Mouse (Mus musculus) hindbrain, embryonic 11.5 days (tissue): Measurements from ENCODE around the gene Ubtd2. TPM values are rescaled to one million over a fixed set of nuclear protein-coding genes. Genes with fewer than 3 reads are reported as not detected.

Source experiments
- ATAC-seq: fragments of 200-750 bp; cut with Nextera tagmentation; 2 replicates; pipeline ENCODE4 v1.8.0; 2017; ENCODE audit warnings: mild to moderate bottlenecking, moderate TSS enrichment, moderate library complexity; ENCODE audit not compliant: low FRiP score
- DNase-seq: peaks from one replicate; pipeline ENCODE4 v3.0.0-alpha.2; 2015; ENCODE audit warnings: low spot score
- H3K27ac ChIP-seq: fragments of 300-500 bp; sonication (generic); 2 replicates; pipeline ENCODE4 v1.5.1; 2014; ENCODE audit warnings: mild to moderate bottlenecking, low read depth, low read length
- H3K27me3 ChIP-seq: fragments of 300-500 bp; sonication (generic); 2 replicates; pipeline ENCODE4 v1.6.1; 2014; ENCODE audit warnings: mild to moderate bottlenecking, low read length, moderate library complexity, mixed read lengths; ENCODE audit not compliant: control insufficient read depth, insufficient read depth
- H3K36me3 ChIP-seq: fragments of 300-500 bp; sonication (generic); 2 replicates; pipeline ENCODE4 v1.6.1; 2014; ENCODE audit warnings: mild to moderate bottlenecking, low read length, moderate library complexity, mixed read lengths; ENCODE audit not compliant: control insufficient read depth, insufficient read depth
- H3K4me1 ChIP-seq: fragments of 300-500 bp; sonication (generic); replicated peaks from 2 replicates; pipeline ENCODE4 v1.6.1; 2014; ENCODE audit warnings: low read length, mixed read lengths; ENCODE audit not compliant: control insufficient read depth, insufficient read depth
- H3K4me2 ChIP-seq: fragments of 300-500 bp; sonication (generic); replicated peaks from 2 replicates; pipeline ENCODE4 v1.6.1; 2014; ENCODE audit warnings: mild to moderate bottlenecking, low read depth, low read length
- H3K4me3 ChIP-seq: fragments of 300-500 bp; sonication (generic); 2 replicates; pipeline ENCODE4 v1.5.1; 2014; ENCODE audit warnings: low read depth, low read length
- H3K9ac ChIP-seq: fragments of 300-500 bp; sonication (generic); 2 replicates; pipeline ENCODE4 v1.6.1; 2014; ENCODE audit warnings: low read depth, low read length
- H3K9me3 ChIP-seq: fragments of 300-500 bp; sonication (generic); 2 replicates; pipeline ENCODE4 v1.6.1; 2016; ENCODE audit warnings: low read length; ENCODE audit not compliant: control insufficient read depth
- WGBS: fragments of 180-500 bp; shearing (Covaris S2); extraction: QIAGEN DNeasy Blood & Tissue Kit; methylation state at CpG from one replicate; pipeline ENCODE4 v1.1.7; 2014; 5-methylcytosine and 5-hydroxymethylcytosine counted together
- polyA plus RNA-seq: library from polyadenylated mRNA; unstranded; fragments of >200 nt; fragmentation: Nextera tagmentation; extraction: Ambion mirVana; gene quantifications from 2 replicates; pipeline ENCODE4 v1.2.1, GENCODE M21; 2014

The Ubtd2 gene
- polyA plus RNA-seq, 1 experiment from 2014 or later, result 65.5 TPM

GRCm38 (mm10) chr11:32518770-32519169 is 63.6 kb downstream of the Ubtd2 start:
- H3K9ac ChIP-seq, result no peak overlapping the region
- H3K27ac ChIP-seq, result no peak overlapping the region
- DNase-seq (no peak), ATAC-seq (no peak)
- no peaks in the 10 kb centered on the region for H3K4me1 ChIP-seq
- no peak overlapping the region for H3K4me3 ChIP-seq
- no peaks in the 10 kb centered on the region for H3K27me3 ChIP-seq
- 92% methylated on average over 4 of the region's 4 CpGs for WGBS
- 0 out of 2 replicates have a peak, but pooled peaks cover 4% of the 10 kb centered on the region for H3K36me3 ChIP-seq
- H3K9me3 ChIP-seq, result no peaks in the 10 kb centered on the region
- no peak overlapping the region for H3K4me2 ChIP-seq

DNA sequence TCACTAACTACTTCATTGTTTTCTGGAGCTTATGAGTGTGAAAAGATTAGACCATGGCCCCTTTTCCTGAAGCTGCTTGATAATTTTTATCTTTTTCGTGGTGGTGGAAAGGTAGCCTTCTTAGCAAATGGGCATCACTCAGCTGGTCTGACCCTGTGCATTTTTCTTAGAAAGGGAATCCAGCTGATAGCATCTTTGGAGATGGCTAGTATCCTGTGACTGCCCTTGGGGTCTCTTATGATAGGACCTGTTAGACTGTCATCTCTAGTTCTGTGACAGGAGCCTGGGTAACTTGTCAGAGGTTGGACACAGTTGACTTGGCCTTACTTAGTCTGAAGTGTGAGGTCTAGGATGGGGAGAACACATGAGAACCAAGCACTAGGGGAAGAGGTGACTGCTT is 64.2 kb downstream of the Ubtd2 start:
- H3K36me3 ChIP-seq, result 0 out of 2 replicates have a peak, but pooled peaks cover 4% of the 10 kb centered on the region
- no peak overlapping the region for H3K9ac ChIP-seq
- no peak overlapping the region for H3K4me2 ChIP-seq
- no peaks in the 10 kb centered on the region for H3K27me3 ChIP-seq
- H3K9me3 ChIP-seq, result no peaks in the 10 kb centered on the region
- no peak for ATAC-seq
- H3K4me1 ChIP-seq, result no peaks in the 10 kb centered on the region
- H3K4me3 ChIP-seq, result no peak overlapping the region
- DNase-seq, result no peak
- no peak overlapping the region for H3K27ac ChIP-seq
- WGBS, result 96% methylated on average over 1 of the region's 1 CpGs

- Histone ChIP-seq H3K9me3 (no peaks in the 10 kb centered on the region), H3K4me2 (no peak overlapping the region), H3K36me3 (no peaks in the 10 kb centered on the region), H3K4me3 (no peak overlapping the region), H3K27ac (no peak overlapping the region), H3K9ac (no peak overlapping the region), H3K4me1 (no peaks in the 10 kb centered on the region), H3K27me3 (no peaks in the 10 kb centered on the region)
- ATAC-seq, result no peak
- WGBS, result 90% methylated on average over 2 of the region's 2 CpGs
- no peak for DNase-seq
Observed at GRCm38 (mm10) chr11:32521246-32521645, 66.1 kb downstream of the Ubtd2 start.

GRCm38 (mm10) chr11:32524122-32524920 is 69.2 kb downstream of the Ubtd2 start:
- H3K4me2 ChIP-seq, result no peak overlapping the region
- H3K9ac ChIP-seq, result no peak overlapping the region
- WGBS, result 82% methylated on average over 11 of the region's 11 CpGs
- no peaks in the 10 kb centered on the region for H3K27me3 ChIP-seq
- ATAC-seq (no peak), DNase-seq (no peak)
- no peak overlapping the region for H3K27ac ChIP-seq
- no peak overlapping the region for H3K4me3 ChIP-seq
- no peaks in the 10 kb centered on the region for H3K9me3 ChIP-seq
- H3K36me3 ChIP-seq, result no peaks in the 10 kb centered on the region
- no peaks in the 10 kb centered on the region for H3K4me1 ChIP-seq

GRCm38 (mm10) chr11:32527006-32527405 is 71.8 kb downstream of the Ubtd2 start:
- WGBS, result 90% methylated on average over 4 of the region's 4 CpGs
- H3K9ac ChIP-seq, result no peak overlapping the region
- no peaks in the 10 kb centered on the region for H3K36me3 ChIP-seq
- ATAC-seq (no peak), DNase-seq (no peak)
- H3K9me3 ChIP-seq, result no peaks in the 10 kb centered on the region
- no peaks in the 10 kb centered on the region for H3K4me1 ChIP-seq
- peaks cover 9% of the 10 kb centered on the region for H3K27me3 ChIP-seq
- H3K27ac ChIP-seq, result no peak overlapping the region
- no peak overlapping the region for H3K4me3 ChIP-seq
- H3K4me2 ChIP-seq, result no peak overlapping the region

DNA sequence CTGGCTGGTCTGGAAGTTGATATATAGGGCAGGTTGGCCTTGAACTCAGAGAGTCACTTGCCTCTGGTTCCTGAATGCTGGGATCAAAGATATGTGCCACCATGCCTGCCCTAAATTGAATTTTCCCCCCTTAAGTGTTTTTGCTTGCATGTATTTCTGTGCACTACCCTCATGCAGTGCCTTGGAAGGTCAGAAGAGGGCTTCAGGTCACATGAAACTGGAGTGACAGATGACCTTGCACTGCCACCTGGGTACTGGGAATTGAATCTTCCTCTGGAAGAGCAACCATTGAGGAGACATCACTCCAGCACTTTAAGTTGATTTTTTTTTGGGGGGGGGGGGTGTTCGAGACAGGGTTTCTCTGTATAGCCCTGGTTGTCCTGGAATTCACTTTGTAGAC is 75.0 kb downstream of the Ubtd2 start:
- peaks cover 11% of the 10 kb centered on the region for H3K27me3 ChIP-seq
- no peak overlapping the region for H3K4me2 ChIP-seq
- H3K27ac ChIP-seq, result no peak overlapping the region
- no peaks in the 10 kb centered on the region for H3K36me3 ChIP-seq
- WGBS, result 83% methylated on average over 1 of the region's 1 CpGs
- H3K4me1 ChIP-seq, result no peaks in the 10 kb centered on the region
- no peak overlapping the region for H3K9ac ChIP-seq
- ATAC-seq (no peak), DNase-seq (no peak)
- H3K9me3 ChIP-seq, result no peaks in the 10 kb centered on the region
- H3K4me3 ChIP-seq, result no peak overlapping the region

DNA sequence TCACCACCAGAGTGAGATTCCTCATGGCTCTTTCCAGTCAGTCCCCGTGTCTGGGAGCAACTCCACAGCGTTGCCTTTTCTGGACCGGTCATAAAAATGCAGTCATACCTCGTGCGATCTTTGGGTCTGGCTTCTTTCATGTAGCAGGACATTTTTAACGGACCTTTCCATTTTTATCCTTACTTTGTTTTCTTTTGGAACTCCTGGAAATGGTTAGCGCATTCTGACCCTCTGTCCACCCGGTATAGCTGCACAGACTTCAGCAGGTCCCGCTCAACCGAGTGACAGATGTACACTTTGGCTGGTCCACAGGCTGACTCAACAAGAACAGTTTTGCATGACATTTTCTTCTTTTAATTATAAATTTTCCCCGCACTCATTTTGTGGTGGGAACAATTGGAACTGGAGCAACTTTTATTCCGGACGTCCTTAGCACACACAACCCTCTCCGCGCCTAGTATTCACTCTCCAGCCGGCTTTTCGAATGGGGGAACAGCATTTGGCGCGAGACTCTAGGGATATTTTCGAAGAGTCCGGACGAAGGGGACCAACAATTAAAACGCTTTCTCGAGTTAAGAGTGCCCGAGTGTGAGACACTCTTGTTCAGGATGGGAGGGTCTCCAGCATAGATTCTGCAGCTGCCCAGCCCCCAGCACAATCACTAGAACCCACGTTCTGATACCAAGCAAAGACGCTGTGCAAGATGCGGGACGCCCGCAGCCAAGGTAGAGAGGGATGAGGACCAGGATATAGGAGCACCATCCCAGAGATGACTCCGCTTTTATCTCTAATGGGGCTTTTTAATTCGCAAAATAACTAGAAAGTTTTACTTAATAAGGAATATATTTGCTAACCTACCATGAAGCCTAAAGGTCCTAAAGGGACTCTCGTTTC is 76.9 kb downstream of the Ubtd2 start, which contains the start of gene Efcab9:
TSS of gene Efcab9 (minus strand) at position 211 of the 894 bp plus-strand sequence.
- Histone ChIP-seq H3K36me3 (no peaks in the 10 kb centered on the region), H3K27me3 (peaks cover 11% of the 10 kb centered on the region), H3K27ac (no peak within 1 kb of the TSS), H3K4me2 (peak within 1 kb of the TSS; percentile 94), H3K9me3 (no peaks in the 10 kb centered on the region), H3K9ac (peak within 1 kb of the TSS; percentile 66; the same call in 1 of the 2 replicates), H3K4me3 (peak within 1 kb of the TSS; percentile 55), H3K4me1 (no peaks in the 10 kb centered on the region)
- ATAC-seq, result peak; percentile 3; the same call in 1 of the 2 replicates
- peak; percentile 60 for DNase-seq
- WGBS, result 8% methylated on average over 33 of the region's 33 CpGs

GRCm38 (mm10) chr11:32532765-32533481 is 77.8 kb downstream of the Ubtd2 start, which contains the start of gene Stk10:
Gene Stk10 (plus strand): TSS chr11:32533305.
- Histone ChIP-seq H3K27ac (no peak within 1 kb of the TSS), H3K36me3 (no peaks in the 10 kb centered on the region), H3K27me3 (peaks cover 11% of the 10 kb centered on the region), H3K4me2 (peak within 1 kb of the TSS; percentile 94), H3K9ac (peak within 1 kb of the TSS; percentile 66), H3K9me3 (no peaks in the 10 kb centered on the region), H3K4me1 (no peaks in the 10 kb centered on the region), H3K4me3 (peak within 1 kb of the TSS; percentile 55)
- DNase-seq, result peak; percentile 84
- under 1% methylated on average over 51 of the region's 82 CpGs for WGBS
- peak; percentile 85 for ATAC-seq
